Mouse (Mus musculus) left cerebral cortex, postnatal 25 days (tissue): ENCODE measurements around the gene Ccl24. TPM values are rescaled to one million over a fixed set of nuclear protein-coding genes. Genes with fewer than 3 reads are reported as not detected.
"Not testable (repeated sequence)": the region's sequence is repeated elsewhere in the genome, so short reads cannot be mapped to it uniquely, and the experiment has no call there.

ENCODE experiments used
- DNase-seq, 2 experiments: peaks; one replicate each; pipeline ENCODE4 v3.0.0; 2022; ENCODE audit warnings: low spot score in 2 of 2, mixed read lengths in 1 of 2
- intact Hi-C: fragments of 180-260 bp; cut with DNase I; formaldehyde crosslinking; loops from one replicate; pipeline ENCODE4 v1.15.1; 2025
- total RNA-seq, 2 experiments: library from RNA; stranded (reverse); gene quantifications; 2 replicates each; pipeline ENCODE4 v1.2.3; 2021

Gene Ccl24
- under 1 TPM; 0.46 to 0.50 TPM for total RNA-seq

GRCm38 (mm10) chr5:135573006-135573405, at the start of gene Ccl24:
Gene Ccl24 (minus strand): TSS chr5:135573049.
- intact Hi-C loops = no loop called here
- no peak for DNase-seq

GRCm38 (mm10) chr5:135621725-135622124, 48.9 kb upstream of the Ccl24 start:
- intact Hi-C loops = no loop called here
- peak in 1 of 2 experiments; percentile 59 for DNase-seq

DNA sequence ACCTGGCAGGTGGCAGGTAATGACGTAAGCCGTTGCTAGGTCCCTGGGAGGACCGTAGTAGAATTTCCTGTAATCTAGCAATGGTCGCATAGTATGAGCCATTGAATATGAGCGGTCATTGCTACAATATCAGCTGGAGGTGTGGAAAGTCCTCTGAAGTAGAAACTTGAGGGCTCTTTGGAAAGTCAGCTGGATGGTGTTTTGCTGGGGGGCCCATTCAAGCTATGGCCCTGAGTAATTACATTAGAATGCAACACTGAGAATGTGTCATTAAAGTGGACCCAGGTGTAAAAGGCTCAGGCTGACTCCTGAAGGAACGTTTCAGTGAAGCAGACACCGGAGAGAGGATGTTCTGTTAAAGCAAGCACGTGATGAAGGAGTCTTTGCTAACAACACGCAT, 47.7 kb upstream of the Ccl24 start:
- no peak for DNase-seq
- intact Hi-C loops = no loop called here

- DNase-seq = not testable (repeated sequence)
- intact Hi-C loops = loop anchor here (5.0 kb wide), 1 partner anchor 67 kb away; no protein-coding TSS in a partner anchor
These were observed 46.9 kb upstream of the Ccl24 start for GRCm38 (mm10) chr5:135619741-135620140.

DNA sequence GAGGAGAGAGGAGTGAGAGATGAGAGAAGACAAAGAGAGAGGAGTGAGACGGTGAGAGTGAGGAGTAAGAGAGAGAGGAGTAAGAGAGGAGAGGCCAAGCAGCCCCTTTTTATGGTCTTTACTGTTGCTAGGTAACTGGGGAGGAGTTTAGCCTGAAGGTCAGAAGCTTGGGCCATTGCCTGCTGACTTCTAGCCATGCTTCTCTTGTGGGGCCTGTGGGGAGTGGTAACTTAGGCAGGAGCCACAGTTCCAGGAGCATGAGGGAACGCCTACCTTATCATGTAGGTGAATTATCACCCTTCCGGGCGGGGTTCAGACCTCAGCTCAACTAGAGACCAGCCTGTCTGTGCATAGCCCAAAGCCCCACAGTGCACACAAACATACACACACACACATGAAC, 36.9 kb upstream of the Ccl24 start:
- intact Hi-C loops = no loop called here
- no peak for DNase-seq

DNA sequence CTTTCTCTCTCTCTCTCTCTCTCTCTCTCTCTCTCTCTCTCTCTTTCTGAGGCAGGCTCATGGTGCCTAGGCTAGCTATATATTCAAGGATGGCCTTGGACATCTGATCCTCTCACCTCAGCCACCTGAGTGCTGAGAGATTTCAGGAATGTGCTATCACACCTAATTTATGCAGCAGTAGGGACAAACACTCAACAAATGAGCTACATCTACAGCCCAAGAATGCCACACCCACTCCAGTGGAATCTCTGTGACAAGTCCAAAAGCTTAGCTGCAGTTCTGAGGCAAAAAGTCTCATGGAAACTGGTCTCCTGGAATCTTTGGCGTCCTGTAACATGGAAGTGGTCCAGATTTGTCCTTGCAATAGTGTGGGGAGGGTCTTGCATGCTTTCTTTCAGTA, 34.7 kb upstream of the Ccl24 start:
- DNase-seq = no peak
- intact Hi-C loops = no loop called here

DNA sequence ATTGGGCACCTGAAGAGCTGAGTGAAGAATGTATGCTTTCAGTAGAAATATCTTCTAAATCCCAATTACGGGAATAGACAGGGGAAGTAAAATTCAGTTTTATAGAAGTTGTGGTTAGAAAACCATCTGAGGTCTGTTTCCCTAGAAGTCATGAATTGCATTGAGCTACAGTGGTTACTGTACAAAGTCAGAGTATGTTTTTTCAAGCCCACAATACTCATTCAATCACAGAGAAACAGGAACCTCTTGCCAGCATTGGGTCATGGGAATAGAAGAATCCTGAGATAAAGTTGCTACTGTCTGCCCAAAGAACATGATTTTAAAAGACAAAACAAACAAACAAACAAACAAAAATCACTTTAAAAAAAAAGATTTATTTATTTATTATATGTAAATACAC, 33.9 kb upstream of the Ccl24 start:
- intact Hi-C loops, DNase-seq: not testable (repeated sequence)

DNA sequence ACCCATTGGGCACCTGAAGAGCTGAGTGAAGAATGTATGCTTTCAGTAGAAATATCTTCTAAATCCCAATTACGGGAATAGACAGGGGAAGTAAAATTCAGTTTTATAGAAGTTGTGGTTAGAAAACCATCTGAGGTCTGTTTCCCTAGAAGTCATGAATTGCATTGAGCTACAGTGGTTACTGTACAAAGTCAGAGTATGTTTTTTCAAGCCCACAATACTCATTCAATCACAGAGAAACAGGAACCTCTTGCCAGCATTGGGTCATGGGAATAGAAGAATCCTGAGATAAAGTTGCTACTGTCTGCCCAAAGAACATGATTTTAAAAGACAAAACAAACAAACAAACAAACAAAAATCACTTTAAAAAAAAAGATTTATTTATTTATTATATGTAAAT, 31.8 kb upstream of the Ccl24 start:
- DNase-seq, intact Hi-C loops: not testable (repeated sequence)

DNA sequence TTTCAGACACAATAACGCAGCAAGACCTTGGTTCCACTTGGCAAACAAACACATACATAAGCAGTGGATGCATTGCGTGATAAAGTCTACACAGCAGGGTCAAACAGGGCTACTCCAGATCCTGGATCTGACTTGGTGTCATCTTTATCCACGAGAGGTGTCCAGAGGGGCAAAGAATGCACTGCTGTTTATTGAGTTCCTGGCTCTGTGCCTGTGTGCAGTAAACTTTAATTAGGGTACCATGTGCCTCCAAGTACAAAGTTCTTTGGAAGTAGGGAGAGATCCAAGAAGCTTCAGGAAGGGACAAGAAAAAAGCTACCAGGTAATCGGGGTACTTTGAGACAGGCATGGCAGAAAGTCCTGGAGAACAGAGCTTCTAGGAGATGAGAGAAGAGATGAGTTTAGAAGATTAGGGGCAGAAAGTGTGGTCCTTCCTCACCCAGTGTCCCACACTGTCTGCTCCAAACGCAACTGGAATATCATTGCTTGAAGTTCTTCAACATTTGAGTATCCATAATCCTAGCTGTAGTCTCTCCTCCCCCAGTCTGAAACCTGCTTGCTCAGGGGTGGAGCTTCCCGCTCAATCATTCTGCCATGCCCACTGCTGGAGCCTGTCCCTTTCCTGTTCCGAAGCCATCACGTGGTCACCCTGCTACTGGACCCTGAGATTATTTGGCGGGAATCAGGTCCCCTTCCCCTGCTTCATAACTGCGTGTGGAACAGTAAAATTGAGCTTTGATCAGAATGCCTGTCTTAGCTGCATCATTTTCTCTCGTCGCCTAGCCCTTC, 17.3 kb upstream of the Ccl24 start:
- no peak for DNase-seq
- intact Hi-C loops = no loop called here

DNA sequence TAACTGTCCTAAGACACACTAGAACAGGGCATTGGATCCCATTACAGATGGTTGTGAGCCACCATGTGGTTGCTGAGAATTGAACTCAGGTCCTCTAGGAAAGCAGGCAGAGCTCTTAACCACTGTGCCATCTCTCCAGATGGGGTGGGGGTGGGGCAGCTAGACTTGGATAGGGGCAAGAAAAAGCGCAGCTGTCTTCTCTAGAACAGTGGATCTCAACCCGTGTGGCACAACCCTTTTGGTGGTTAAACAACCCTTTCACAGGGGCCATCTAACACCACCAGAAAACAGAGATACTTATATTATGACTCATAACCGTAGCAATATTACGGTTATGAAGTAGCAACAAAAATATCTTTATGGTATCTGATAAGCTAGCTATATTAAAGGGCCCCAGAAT, 14.9 kb upstream of the Ccl24 start:
- no peak for DNase-seq
- intact Hi-C loops = no loop called here

DNA sequence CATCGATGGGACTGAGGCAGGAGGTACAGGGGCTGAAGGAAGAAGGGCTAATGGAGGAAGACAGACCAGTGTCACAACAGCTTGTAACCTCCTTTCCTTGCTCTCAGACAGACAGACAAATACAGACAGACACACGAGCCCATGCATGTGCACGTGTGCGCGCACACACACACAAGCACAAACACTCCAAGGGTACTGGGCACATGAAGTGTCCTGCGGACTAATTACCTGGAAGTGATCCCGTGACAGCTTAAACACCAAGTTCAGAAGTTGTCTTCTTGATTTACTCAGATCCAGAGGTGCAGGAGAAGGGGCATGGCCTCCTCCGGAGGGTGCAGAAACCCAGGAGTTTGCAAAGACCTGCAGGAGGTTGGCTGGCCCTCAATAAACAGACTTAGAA, 12.8 kb upstream of the Ccl24 start:
- DNase-seq = no peak
- intact Hi-C loops = no loop called here

DNA sequence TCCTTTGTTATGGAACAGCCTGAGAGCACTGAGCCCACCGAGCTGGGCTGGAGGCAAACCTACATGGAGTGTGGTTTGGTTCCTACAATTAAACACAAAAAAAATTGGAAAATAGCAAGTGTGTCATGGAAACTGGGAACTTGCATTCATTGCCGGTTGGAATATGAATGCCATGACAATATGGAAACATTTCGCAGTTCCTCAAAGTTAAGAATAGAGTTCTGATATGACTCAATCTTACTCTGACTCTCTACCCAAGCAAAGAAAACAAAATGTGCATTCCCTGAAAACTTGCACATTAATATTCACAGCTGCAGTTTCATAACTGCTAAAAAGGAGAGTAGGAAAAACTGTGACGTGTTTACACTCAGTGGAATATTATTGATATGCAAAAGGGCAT, 9.5 kb upstream of the Ccl24 start:
- peak in 1 of 2 experiments; percentile 34 for DNase-seq
- intact Hi-C loops = loop anchor here (2.0 kb wide), 1 partner anchor 14 kb away; no protein-coding TSS in a partner anchor

- intact Hi-C loops = no loop called here
- peak; percentile 27 to 82 for DNase-seq
These were observed 6.5 kb upstream of the Ccl24 start for GRCm38 (mm10) chr5:135579331-135579751.

GRCm38 (mm10) chr5:135576055-135576454, 3.2 kb upstream of the Ccl24 start:
- no peak for DNase-seq
- intact Hi-C loops = no loop called here

- intact Hi-C loops = loop anchor here (2.0 kb wide), 1 partner anchor 14 kb away; no protein-coding TSS in a partner anchor
- peak in 1 of 2 experiments; percentile 73 for DNase-seq
These were observed 4.2 kb downstream of the Ccl24 start for GRCm38 (mm10) chr5:135568698-135569097.

GRCm38 (mm10) chr5:135567556-135568265, 5.1 kb downstream of the Ccl24 start:
- intact Hi-C loops = loop anchor here (2.0 kb wide), 1 partner anchor 15 kb away; no protein-coding TSS in a partner anchor
- no peak for DNase-seq

DNA sequence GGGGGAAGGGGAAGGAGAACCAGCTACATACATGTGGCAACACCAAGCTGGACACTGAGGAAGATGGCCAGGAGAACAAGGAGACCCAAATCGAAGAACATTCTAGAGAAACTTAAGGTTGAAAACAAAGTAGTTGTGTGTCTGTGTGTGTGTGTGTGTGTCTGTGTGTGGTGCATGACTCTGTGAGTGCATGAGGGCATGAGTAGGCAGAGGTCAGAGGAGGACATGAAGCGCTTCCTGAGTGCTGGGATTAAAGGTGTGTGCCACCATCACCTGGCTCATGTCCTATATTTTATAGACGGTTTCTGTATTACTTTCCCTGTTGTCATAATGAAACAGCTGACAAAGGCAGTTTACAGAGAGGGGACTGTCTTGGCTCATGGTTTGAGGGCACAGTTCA, 9.4 kb downstream of the Ccl24 start, which contains the start of gene Ccl26:
Ccl26 (minus strand) TSS at position 101 of the 400 bp plus-strand sequence.
- DNase-seq = no peak
- intact Hi-C loops = no loop called here

DNA sequence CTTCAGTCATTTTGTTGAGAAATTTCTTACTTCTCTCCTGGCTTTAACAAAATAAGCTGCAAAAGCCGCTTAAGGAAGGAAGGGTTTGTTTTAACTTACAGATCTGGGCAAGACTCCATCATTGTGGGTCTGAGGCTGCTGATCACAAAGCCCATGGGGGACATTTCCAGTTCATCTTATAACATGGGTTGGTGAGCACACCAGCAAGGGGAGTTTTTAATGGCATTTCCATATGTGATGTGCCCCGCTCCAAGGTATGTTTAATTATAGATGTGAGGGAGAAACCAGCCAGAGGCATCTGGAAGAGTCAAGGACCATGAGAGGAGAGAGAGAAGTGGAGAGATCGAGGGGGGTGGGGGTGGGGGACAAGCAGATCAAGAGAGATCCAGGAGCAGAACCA, 15.2 kb downstream of the Ccl24 start:
- intact Hi-C loops = no loop called here
- no peak for DNase-seq

DNA sequence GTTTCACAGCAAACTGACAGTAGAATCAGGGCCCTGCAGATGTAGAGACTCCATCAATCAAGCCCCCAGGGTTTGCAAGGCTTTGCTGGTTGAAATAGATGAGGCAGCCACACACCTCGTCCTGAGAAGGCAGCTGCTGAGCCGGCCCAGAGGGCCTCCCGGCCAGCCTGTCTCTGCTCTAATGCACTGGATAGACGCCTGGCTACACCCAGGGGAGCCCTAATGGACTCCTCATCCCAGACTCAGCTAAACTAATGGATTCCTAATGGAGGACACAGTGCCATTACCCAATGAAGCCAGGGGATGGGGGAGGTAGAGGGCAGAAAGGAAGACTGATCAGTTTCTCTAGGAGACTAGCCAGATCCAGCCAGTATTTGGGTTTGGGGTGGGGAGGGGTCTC, 15.8 kb downstream of the Ccl24 start:
- intact Hi-C loops = no loop called here
- DNase-seq = no peak

DNA sequence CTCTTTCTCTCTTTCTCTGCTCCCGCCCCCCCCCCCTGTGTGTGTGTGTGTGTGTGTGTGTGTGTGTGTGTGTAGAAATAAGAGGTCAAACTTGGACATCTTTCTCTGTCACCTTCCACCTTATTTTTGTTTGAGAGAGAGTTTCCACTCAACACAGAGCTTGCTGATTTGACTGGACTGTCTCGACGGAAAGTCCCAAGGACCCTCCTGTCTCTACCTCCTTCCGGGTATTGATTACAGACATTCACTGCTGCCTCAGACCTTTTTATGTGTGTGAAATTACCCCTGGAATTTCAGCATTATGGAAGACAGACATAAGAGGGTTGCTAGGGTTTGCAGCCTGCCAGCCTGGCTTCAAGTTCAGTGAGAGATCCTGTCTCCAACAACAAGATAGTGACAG, 16.6 kb downstream of the Ccl24 start:
- DNase-seq = no peak
- intact Hi-C loops = no loop called here

DNA sequence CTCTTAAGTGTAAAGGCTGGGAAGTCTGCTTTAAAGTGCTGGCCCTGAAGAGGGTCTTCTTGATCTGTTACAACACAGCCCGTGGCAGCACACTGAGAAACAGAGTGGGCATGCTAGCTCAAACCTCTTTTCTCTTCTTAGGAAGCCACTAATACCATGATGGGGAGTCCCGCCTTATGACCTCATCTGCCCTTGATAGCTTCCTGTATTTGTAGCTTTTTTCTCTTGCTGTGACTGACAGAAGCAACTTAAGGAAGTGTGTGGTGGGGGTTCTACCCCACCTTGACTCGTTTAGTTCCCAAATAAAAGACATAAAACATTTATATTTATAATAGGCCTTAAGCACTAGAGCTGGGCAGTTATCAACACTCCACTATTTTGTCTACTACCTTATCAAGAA, 21.3 kb downstream of the Ccl24 start:
- no peak for DNase-seq
- intact Hi-C loops = loop anchor here (2.0 to 5.0 kb wide), 2 partner anchors 66 to 211 kb away; no protein-coding TSS in a partner anchor
